ENCODE assay signal across 25 mouse cellular contexts in the genomic region with DNA sequence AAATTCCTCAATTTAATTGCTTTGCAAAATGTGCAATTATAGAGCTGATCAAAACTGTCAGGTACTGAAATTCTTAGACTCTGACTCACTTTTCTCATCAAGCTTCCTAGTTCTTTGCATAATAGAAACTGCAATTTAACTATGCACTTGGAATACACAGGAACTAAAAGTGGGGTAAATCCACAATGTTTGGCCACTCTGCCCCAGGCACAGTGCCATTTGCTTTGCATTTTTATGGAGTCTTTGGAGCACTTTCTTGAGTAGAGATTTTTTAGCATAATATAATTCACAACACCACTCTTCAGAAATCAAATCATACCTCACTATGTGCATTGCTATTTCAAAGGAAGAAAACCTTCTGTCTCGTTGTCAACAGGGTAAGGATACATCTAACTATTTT.
DNase-seq lines count a peak whose midpoint lies in the region; ATAC-seq and TF ChIP-seq lines count a peak whose summit lies in the region.
"Had no signal": no experiment of that assay in that cellular context is flagged by ENCODE, and none has a peak within 500 bp of the region (broad histone marks: within the 10 kb centered on the region; RNA-seq: fewer than 3 reads in every experiment).

No protein-coding gene starts in this region.

- no peak for TF ChIP-seq CTCF in forebrain, postnatal 0 days (IDR thresholded peaks at IDR 0.05; ENCODE audit: low read depth)
- no peak for TF ChIP-seq CTCF in brain, embryonic 14.5 days (IDR thresholded peaks at IDR 0.05; ENCODE audit: borderline replicate concordance, extremely low read depth, insufficient read depth, insufficient read length)

- H3K9ac ChIP-seq in forebrain, postnatal 0 days, result no peak overlapping the region
- H3K9ac ChIP-seq: embryonic facial prominence, embryonic 12.5 days; embryonic facial prominence, embryonic 15.5 days; forebrain, embryonic 12.5 days; hindbrain, embryonic 12.5 days; hindbrain, embryonic 15.5 days had no signal

- no peaks in the 10 kb centered on the region for H3K9me3 ChIP-seq in forebrain, postnatal 0 days (ENCODE audit: low read length)
- H3K9me3 ChIP-seq in forebrain, embryonic 10.5 days, result no peaks in the 10 kb centered on the region
- H3K9me3 ChIP-seq: embryonic facial prominence, embryonic 12.5 days; embryonic facial prominence, embryonic 15.5 days; forebrain, embryonic 12.5 days; hindbrain, embryonic 12.5 days; hindbrain, embryonic 15.5 days had no signal

- no peaks in the 10 kb centered on the region for H3K36me3 ChIP-seq in forebrain, postnatal 0 days (ENCODE audit: insufficient read depth)
- H3K36me3 ChIP-seq in forebrain, embryonic 10.5 days (replicated peaks), result no peaks in the 10 kb centered on the region
- H3K36me3 ChIP-seq: embryonic facial prominence, embryonic 12.5 days; embryonic facial prominence, embryonic 15.5 days; forebrain, embryonic 12.5 days; G1E; hindbrain, embryonic 12.5 days; hindbrain, embryonic 15.5 days had no signal

- H3K27me3 ChIP-seq in forebrain, postnatal 0 days (ENCODE audit: insufficient read depth, low read length), result no peaks in the 10 kb centered on the region
- no peaks in the 10 kb centered on the region for H3K27me3 ChIP-seq in forebrain, embryonic 10.5 days (ENCODE audit: poor library complexity, severe bottlenecking)
- H3K27me3 ChIP-seq: CH12.LX; embryonic facial prominence, embryonic 12.5 days; embryonic facial prominence, embryonic 15.5 days; forebrain, embryonic 12.5 days; hindbrain, embryonic 12.5 days; hindbrain, embryonic 15.5 days had no signal

- TF ChIP-seq POLR2A in brain, embryonic 14.5 days (IDR thresholded peaks at IDR 0.05; ENCODE audit: borderline replicate concordance, extremely low read depth, insufficient read depth, insufficient read length, poor library complexity, severe bottlenecking), result no peak

- no peak overlapping the region for H3K27ac ChIP-seq in forebrain, postnatal 0 days (ENCODE audit: low read depth, low read length)
- H3K27ac ChIP-seq in forebrain, embryonic 10.5 days, result no peak overlapping the region
- H3K27ac ChIP-seq: embryonic facial prominence, embryonic 12.5 days; embryonic facial prominence, embryonic 15.5 days; forebrain, embryonic 12.5 days; gastrocnemius, adult 2 months; hindbrain, embryonic 12.5 days; hindbrain, embryonic 15.5 days had no signal

- no peaks in the 10 kb centered on the region for H3K4me1 ChIP-seq in forebrain, postnatal 0 days (ENCODE audit: insufficient read depth)
- no peaks in the 10 kb centered on the region for H3K4me1 ChIP-seq in forebrain, embryonic 10.5 days
- H3K4me1 ChIP-seq: embryonic facial prominence, embryonic 12.5 days; embryonic facial prominence, embryonic 15.5 days; forebrain, embryonic 12.5 days; hindbrain, embryonic 12.5 days; hindbrain, embryonic 15.5 days had no signal

- peak; percentile 7 for DNase-seq in forebrain, postnatal 0 days
- DNase-seq in forebrain, embryonic 10.5 days (ENCODE audit: extremely low spot score, low spot score), result no peak
- DNase-seq in Muller cell, postnatal 12 days (ENCODE audit: inconsistent ontology term), result peak; percentile 77
- DNase-seq in brain, embryonic 14.5 days (ENCODE audit: low read depth), result peak; percentile 25
- DNase-seq in right cerebral cortex, postnatal 4 days, result peak; percentile 6
- no peak for DNase-seq in cerebellum, adult 9-10 months
- no peak for DNase-seq in adrenal gland, adult 8-10 months
- DNase-seq: adrenal gland, postnatal 10 days; adrenal gland, postnatal 36 days; B cell, adult 2 months; cerebellum, adult 11-12 months; cerebellum, adult 8-10 months; cerebellum, postnatal 14 days; gastrocnemius, adult 2 months; gastrocnemius, postnatal 14 days; heart, adult 11 months had no signal

- H3K4me2 ChIP-seq in forebrain, postnatal 0 days (ENCODE audit: low read depth), result no peak overlapping the region
- H3K4me2 ChIP-seq: embryonic facial prominence, embryonic 12.5 days; embryonic facial prominence, embryonic 15.5 days; forebrain, embryonic 12.5 days; heart, embryonic 11.5 days; hindbrain, embryonic 12.5 days; hindbrain, embryonic 15.5 days had no signal

- no peak; the same call in 1 of the 2 replicates for ATAC-seq in forebrain, postnatal 0 days
- ATAC-seq: intestine, postnatal 0 days had no signal

- H3K4me3 ChIP-seq in forebrain, postnatal 0 days (ENCODE audit: low read depth, low read length), result no peak overlapping the region
- no peak overlapping the region for H3K4me3 ChIP-seq in forebrain, embryonic 10.5 days
- H3K4me3 ChIP-seq: embryonic facial prominence, embryonic 12.5 days; embryonic facial prominence, embryonic 15.5 days; forebrain, embryonic 12.5 days; gastrocnemius, adult 2 months; hindbrain, embryonic 12.5 days; hindbrain, embryonic 15.5 days had no signal

- WGBS in forebrain, postnatal 0 days, result 34% methylated on average over 1 of the region's 1 CpGs
- 82% methylated on average over 1 of the region's 1 CpGs for WGBS in forebrain, embryonic 10.5 days

Comparison
In these comparisons a context has a peak if more than half of its experiments do, and no peak if none do; other contexts are left out.
1. DNase-seq: peak in forebrain, postnatal 0 days (single experiment), Muller cell, postnatal 12 days (single experiment), brain, embryonic 14.5 days (single experiment) and right cerebral cortex, postnatal 4 days (single experiment); none in forebrain, embryonic 10.5 days (single experiment), cerebellum, adult 9-10 months (single experiment) and adrenal gland, adult 8-10 months (single experiment).